Mouse (Mus musculus) intestine, postnatal 0 days (tissue): ENCODE measurements around the gene Zfp420. TPM values are rescaled to one million over a fixed set of nuclear protein-coding genes. Genes with fewer than 3 reads are reported as not detected.

Source experiments
- ATAC-seq: fragments of 200-750 bp; cut with Nextera tagmentation; 2 replicates; pipeline ENCODE4 v1.8.0; 2017; ENCODE audit warnings: mild to moderate bottlenecking, moderate TSS enrichment, moderate library complexity
- H3K27ac ChIP-seq: fragments of 300-500 bp; sonication (generic); 2 replicates; pipeline ENCODE4 v1.5.1; 2014; ENCODE audit warnings: mild to moderate bottlenecking, low read depth, low read length, moderate library complexity
- H3K27me3 ChIP-seq: fragments of 300-500 bp; sonication (generic); replicated peaks from 2 replicates; pipeline ENCODE4 v1.6.1; 2014; ENCODE audit warnings: low read length, mixed read lengths; ENCODE audit not compliant: control insufficient read depth, insufficient read depth
- H3K36me3 ChIP-seq: fragments of 300-500 bp; sonication (generic); 2 replicates; pipeline ENCODE4 v1.6.1; 2014; ENCODE audit warnings: mild to moderate bottlenecking, moderate library complexity; ENCODE audit not compliant: control insufficient read depth, insufficient read depth
- H3K4me1 ChIP-seq: fragments of 300-500 bp; sonication (generic); replicated peaks from 2 replicates; pipeline ENCODE4 v1.6.1; 2014; ENCODE audit warnings: antibody characterized with exemption, low read length, mixed read lengths; ENCODE audit not compliant: control insufficient read depth, insufficient read depth
- H3K4me2 ChIP-seq: fragments of 300-500 bp; sonication (generic); replicated peaks from 2 replicates; pipeline ENCODE4 v1.6.1; 2014; ENCODE audit warnings: low read depth, mild to moderate bottlenecking, moderate library complexity
- H3K4me3 ChIP-seq: fragments of 300-500 bp; sonication (generic); 2 replicates; pipeline ENCODE4 v1.5.1; 2014; ENCODE audit warnings: low read depth, low read length
- H3K9ac ChIP-seq: fragments of 300-500 bp; sonication (generic); 2 replicates; pipeline ENCODE4 v1.6.1; 2014; ENCODE audit warnings: mild to moderate bottlenecking, low read depth, low read length
- H3K9me3 ChIP-seq: fragments of 300-500 bp; sonication (generic); 2 replicates; pipeline ENCODE4 v1.6.1; 2016; ENCODE audit warnings: mixed run types; ENCODE audit not compliant: control insufficient read depth
- CTCF ChIP-seq: sonication (generic); IDR thresholded peaks from 2 replicates; pipeline ENCODE4 v1.5.1; 2016; ENCODE audit warnings: low read depth, mild to moderate bottlenecking, control low read depth, antibody characterized with exemption, moderate library complexity
- WGBS: fragments of 180-500 bp; shearing (Covaris S2); extraction: QIAGEN DNeasy Blood & Tissue Kit; methylation state at CpG from one replicate; pipeline ENCODE4 v1.1.7; 2014; 5-methylcytosine and 5-hydroxymethylcytosine counted together
- microRNA-seq: library from miRNA; unstranded; fragments of <30 nt; microRNA quantifications from one replicate; pipeline ENCODE4, GENCODE M21; 2016
- polyA plus RNA-seq: library from polyadenylated mRNA; unstranded; fragments of >200 nt; fragmentation: Nextera tagmentation; extraction: Ambion mirVana; gene quantifications from 2 replicates; pipeline ENCODE4 v1.2.1, GENCODE M21; 2015

The Zfp420 gene
- polyA plus RNA-seq, 1 experiment from 2014 or later = 1.5 TPM

DNA sequence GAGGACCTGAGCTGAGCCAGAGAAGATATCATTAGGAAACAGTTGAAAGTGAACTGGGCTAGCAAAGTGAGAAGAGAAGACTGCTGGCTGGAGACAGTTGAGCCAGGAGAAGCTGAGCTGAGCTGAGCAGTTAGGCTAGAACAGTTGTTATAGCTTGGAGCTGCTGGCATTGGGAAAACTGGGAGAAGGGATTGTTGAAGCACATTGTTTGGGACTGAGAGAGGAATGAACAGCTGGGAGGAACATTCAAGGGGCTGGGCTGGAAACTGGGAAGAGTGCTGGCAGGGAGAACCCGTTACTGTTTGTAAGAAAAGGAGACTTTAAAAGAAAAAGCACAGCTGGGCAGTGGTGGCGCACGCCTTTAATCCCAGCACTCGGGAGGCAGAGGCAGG is 58.3 kb downstream of the Zfp420 start:
- Histone ChIP-seq H3K27ac (no peak overlapping the region), H3K4me2 (no peak overlapping the region), H3K9me3 (no peaks in the 10 kb centered on the region), H3K27me3 (no peaks in the 10 kb centered on the region), H3K4me3 (no peak overlapping the region), H3K4me1 (no peaks in the 10 kb centered on the region), H3K36me3 (peaks cover 27% of the 10 kb centered on the region), H3K9ac (no peak overlapping the region)
- no peak for TF ChIP-seq CTCF
- ATAC-seq = no peak
- 84% methylated on average over 4 of the region's 4 CpGs for WGBS

DNA sequence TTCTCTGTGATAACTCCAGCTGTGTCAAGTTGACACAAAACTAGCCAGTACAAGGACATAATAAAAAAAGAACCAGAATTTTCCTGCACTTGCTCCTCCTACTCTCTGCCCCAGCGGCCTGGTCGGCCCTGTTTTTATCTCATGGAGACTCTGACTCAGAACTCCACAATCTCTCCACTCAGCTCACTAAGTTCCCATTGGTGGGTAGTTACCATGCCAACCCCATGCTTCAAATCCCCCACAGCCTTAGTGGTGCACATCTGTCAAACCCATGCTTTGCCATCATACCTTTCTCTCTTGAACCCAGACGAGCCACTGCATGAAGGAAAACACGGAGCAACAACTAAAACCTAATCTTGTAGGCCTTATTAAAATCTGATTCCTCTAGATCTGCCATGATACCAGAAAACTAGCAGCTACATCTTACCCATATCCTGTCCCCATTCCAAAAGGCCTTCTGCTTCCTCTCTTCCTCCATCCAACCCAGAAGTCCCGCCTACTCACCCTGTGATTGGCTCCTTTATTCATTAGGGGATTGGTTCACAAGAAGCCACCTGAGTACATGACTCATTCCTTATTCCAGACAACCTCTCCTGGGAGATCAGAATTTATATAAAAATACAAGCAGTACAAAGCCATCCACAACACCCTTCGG is 61.8 kb downstream of the Zfp420 start:
- ATAC-seq = no peak
- Histone ChIP-seq H3K4me3 (no peak overlapping the region), H3K9me3 (no peaks in the 10 kb centered on the region), H3K36me3 (no peaks in the 10 kb centered on the region), H3K4me2 (no peak overlapping the region), H3K27ac (no peak overlapping the region), H3K4me1 (no peaks in the 10 kb centered on the region), H3K27me3 (no peaks in the 10 kb centered on the region), H3K9ac (no peak overlapping the region)
- no peak for TF ChIP-seq CTCF
- WGBS = 73% methylated on average over 6 of the region's 6 CpGs

DNA sequence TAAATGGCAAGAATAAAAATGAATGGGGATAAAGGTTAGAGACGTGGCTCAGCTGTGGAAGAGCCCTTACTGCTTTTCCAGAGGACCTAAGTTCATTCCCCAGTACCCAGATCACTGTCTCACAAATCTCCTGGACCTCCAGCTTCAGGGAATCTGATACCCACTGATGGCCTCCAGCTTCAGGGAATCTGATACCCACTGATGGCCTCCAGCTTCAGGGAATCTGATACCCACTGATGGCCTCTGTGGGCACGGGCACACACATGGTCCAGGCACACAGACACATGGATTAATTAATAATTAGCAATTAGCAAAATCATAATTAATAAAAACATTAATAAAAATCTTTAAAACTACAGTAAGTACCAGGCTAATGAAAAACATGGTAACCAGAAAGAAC is 63.0 kb downstream of the Zfp420 start:
- Histone ChIP-seq H3K4me3 (no peak overlapping the region), H3K4me1 (no peaks in the 10 kb centered on the region), H3K9me3 (no peaks in the 10 kb centered on the region), H3K9ac (no peak overlapping the region), H3K4me2 (no peak overlapping the region), H3K36me3 (no peaks in the 10 kb centered on the region), H3K27me3 (no peaks in the 10 kb centered on the region), H3K27ac (no peak overlapping the region)
- 68% methylated on average over 2 of the region's 2 CpGs for WGBS
- no peak for ATAC-seq
- TF ChIP-seq CTCF = no peak

Small RNA genes lying within 50 kb of the gene (microRNA-seq; reads per million reads assigned to microRNA genes)
- gene Mir7668 = not detected

Other genes starting within 250 kb of the Zfp420 start
- gene Catsperg2, start 132.9 kb upstream of the Zfp420 start, polyA plus RNA-seq = not detected in 2 replicates
- gene Zfp84, start 91.4 kb upstream of the Zfp420 start, polyA plus RNA-seq = 4.4 and 4.7 TPM in 2 replicates
- gene Zfp30, start 76.0 kb upstream of the Zfp420 start, polyA plus RNA-seq = 1.7 and 1.9 TPM in 2 replicates
- 4.1 and 4.3 TPM in 2 replicates for gene Zfp790, start 43.9 kb upstream of the Zfp420 start, polyA plus RNA-seq
- gene Zfp940, start 6.3 kb upstream of the Zfp420 start, polyA plus RNA-seq = 0.98 and 0.99 TPM in 2 replicates
- 3.2 TPM in 2 replicates for gene Zfp27, start 46.6 kb downstream of the Zfp420 start, polyA plus RNA-seq
- 1.4 and 1.8 TPM in 2 replicates for gene Zfp383, start 48.2 kb downstream of the Zfp420 start, polyA plus RNA-seq
- gene Zfp74, start 94.1 kb downstream of the Zfp420 start, polyA plus RNA-seq = 2.6 and 2.8 TPM in 2 replicates
- 5.5 and 5.8 TPM in 2 replicates for gene Zfp568, start 124.0 kb downstream of the Zfp420 start, polyA plus RNA-seq
- 0.93 and 1.0 TPM in 2 replicates for gene Zfp14, start 191.4 kb downstream of the Zfp420 start, polyA plus RNA-seq
- 1.2 and 1.7 TPM in 2 replicates for gene Zfp82, start 212.9 kb downstream of the Zfp420 start, polyA plus RNA-seq
- not detected in 2 replicates for gene Gm26920, start 230.4 kb downstream of the Zfp420 start, polyA plus RNA-seq
- 2.6 and 3.1 TPM in 2 replicates for gene Zfp566, start 230.5 kb downstream of the Zfp420 start, polyA plus RNA-seq
- 32.5 and 34.3 TPM in 2 replicates for gene Zfp260, start 234.8 kb downstream of the Zfp420 start, polyA plus RNA-seq